Mouse (Mus musculus) CH12.LX (cell line): ENCODE measurements around the gene Zfyve9. TPM values are rescaled to one million over a fixed set of nuclear protein-coding genes. Genes with fewer than 3 reads are reported as not detected.

Experiments used
- DNase-seq: peaks from one replicate; pipeline ENCODE4 v3.0.0-alpha.2; 2013; ENCODE audit errors: extremely low read depth
- H3K27ac ChIP-seq: 2 replicates; pipeline ENCODE4 v1.5.1; 2012; ENCODE audit warnings: low read depth, mild to moderate bottlenecking, control low read depth, moderate library complexity; ENCODE audit not compliant: insufficient read depth
- H3K27me3 ChIP-seq: replicated peaks from 2 replicates; pipeline ENCODE3; 2012; ENCODE audit warnings: inconsistent platforms
- H3K36me3 ChIP-seq, 2 experiments: replicated peaks in 1 of 2; 2 replicates each; pipeline versions ENCODE3 to v1.6.1; 2012; ENCODE audit warnings: inconsistent platforms in 1 of 2, low read length in 1 of 2, mild to moderate bottlenecking in 1 of 2, mixed read lengths in 1 of 2, moderate library complexity in 1 of 2; ENCODE audit not compliant: control insufficient read depth in 1 of 2, insufficient read depth in 1 of 2
- H3K4me1 ChIP-seq, 2 experiments: 2 replicates each; pipeline ENCODE4 v1.6.1; 2012; ENCODE audit warnings: inconsistent platforms in 1 of 2, moderate library complexity in 1 of 2; ENCODE audit not compliant: insufficient read depth in 2 of 2, control insufficient read depth in 1 of 2
- H3K4me2 ChIP-seq: 2 replicates; pipeline ENCODE4 v1.6.1; 2012; ENCODE audit warnings: low read depth, mild to moderate bottlenecking, control low read depth; ENCODE audit not compliant: poor library complexity, insufficient read depth, severe bottlenecking
- H3K4me3 ChIP-seq, 3 experiments: fragments of 150-350 bp in 1 of 3; sonication (generic) in 1 of 3; replicated peaks in 1 of 3; 2 replicates each; pipeline versions ENCODE3 to v1.5.1; 2011 to 2012; ENCODE audit warnings: low read depth in 2 of 3, low read length in 2 of 3, mild to moderate bottlenecking in 2 of 3, moderate library complexity in 2 of 3, control low read depth in 1 of 3, improper control_type of control experiment in 1 of 3, inconsistent platforms in 1 of 3, mixed read lengths in 1 of 3; ENCODE audit not compliant: poor library complexity in 1 of 3
- H3K79me2 ChIP-seq: replicated peaks from 2 replicates; pipeline ENCODE4 v1.6.1; 2012; ENCODE audit warnings: mild to moderate bottlenecking, moderate library complexity; ENCODE audit not compliant: control insufficient read depth, poor library complexity, insufficient read depth, severe bottlenecking; ENCODE audit errors: extremely low read depth
- H3K9ac ChIP-seq: 2 replicates; pipeline ENCODE4 v1.6.1; 2012; ENCODE audit warnings: low read depth, mild to moderate bottlenecking, control low read depth, moderate library complexity; ENCODE audit not compliant: insufficient read depth
- H3K9me3 ChIP-seq: replicated peaks from 2 replicates; pipeline ENCODE3; 2012; ENCODE audit warnings: low read length, inconsistent platforms, mixed read lengths
- BHLHE40 ChIP-seq: IDR thresholded peaks from 2 replicates; pipeline ENCODE4 v1.6.1; 2011; ENCODE audit warnings: mild to moderate bottlenecking, low read depth, low read length, improper control_type of control experiment
- CHD1 ChIP-seq: IDR thresholded peaks from 2 replicates; pipeline ENCODE4 v1.6.1; 2012; ENCODE audit warnings: low read depth, low read length, improper control_type of control experiment, inconsistent platforms
- CHD2 ChIP-seq: IDR thresholded peaks from 2 replicates; pipeline ENCODE4 v1.6.1; 2011; ENCODE audit warnings: low read length, improper control_type of control experiment
- CTCF ChIP-seq, 2 experiments: IDR thresholded peaks in 1 of 2; conservative IDR thresholded peaks in 1 of 2; 2 replicates each; pipeline ENCODE4 v1.5.1; 2011 to 2012; ENCODE audit warnings: low read depth in 2 of 2, low read length in 2 of 2, improper control_type of control experiment in 1 of 2, inconsistent platforms in 1 of 2, mild to moderate bottlenecking in 1 of 2, moderate library complexity in 1 of 2
- E2F4 ChIP-seq: IDR thresholded peaks from 2 replicates; pipeline ENCODE4 v1.6.1; 2011; ENCODE audit warnings: low read depth, low read length, improper control_type of control experiment; ENCODE audit not compliant: insufficient replicate concordance
- ELF1 ChIP-seq: IDR thresholded peaks from 2 replicates; pipeline ENCODE4 v1.6.1; 2014; ENCODE audit warnings: low read depth, mild to moderate bottlenecking, inconsistent platforms, low read length, improper control_type of control experiment
- EP300 ChIP-seq: IDR thresholded peaks from 2 replicates; pipeline ENCODE4 v1.6.1; 2011; ENCODE audit warnings: low read length, improper control_type of control experiment
- ETS1 ChIP-seq: conservative IDR thresholded peaks from 2 replicates; pipeline ENCODE4 v1.6.1; 2012; ENCODE audit warnings: low read depth, mild to moderate bottlenecking, inconsistent platforms, low read length, improper control_type of control experiment, moderate library complexity
- GABPA ChIP-seq: IDR thresholded peaks from 2 replicates; pipeline ENCODE4 v1.6.1; 2012; ENCODE audit warnings: low read depth, low read length, improper control_type of control experiment, inconsistent platforms; ENCODE audit not compliant: insufficient replicate concordance
- HCFC1 ChIP-seq: IDR thresholded peaks from 2 replicates; pipeline ENCODE4 v1.6.1; 2012; ENCODE audit warnings: low read depth, mild to moderate bottlenecking, inconsistent platforms, low read length, improper control_type of control experiment
- IRF4 ChIP-seq: IDR thresholded peaks from 2 replicates; pipeline ENCODE4 v1.6.1; 2014; ENCODE audit warnings: low read depth, mild to moderate bottlenecking, inconsistent platforms, low read length, improper control_type of control experiment
- JUND ChIP-seq: conservative IDR thresholded peaks from 2 replicates; pipeline ENCODE4 v1.6.1; 2011; ENCODE audit warnings: low read depth, low read length, improper control_type of control experiment
- MAX ChIP-seq: IDR thresholded peaks from 2 replicates; pipeline ENCODE4 v1.6.1; 2011; ENCODE audit warnings: low read length, improper control_type of control experiment
- MAZ ChIP-seq: IDR thresholded peaks from 2 replicates; pipeline ENCODE4 v1.6.1; 2012; ENCODE audit warnings: low read depth, mild to moderate bottlenecking, inconsistent platforms, low read length, improper control_type of control experiment, moderate library complexity
- MEF2A ChIP-seq: IDR thresholded peaks from 2 replicates; pipeline ENCODE4 v1.6.1; 2014; ENCODE audit warnings: low read depth, mild to moderate bottlenecking, inconsistent platforms, low read length, improper control_type of control experiment, borderline replicate concordance
- MXI1 ChIP-seq: IDR thresholded peaks from 2 replicates; pipeline ENCODE4 v1.6.1; 2011; ENCODE audit warnings: mild to moderate bottlenecking, low read depth, low read length, improper control_type of control experiment
- MYC ChIP-seq: IDR thresholded peaks from 2 replicates; pipeline ENCODE4 v1.6.1; 2011; ENCODE audit warnings: low read depth, mild to moderate bottlenecking, improper control_type of control experiment, low read length
- NELFE ChIP-seq: IDR thresholded peaks from 2 replicates; pipeline ENCODE4 v1.6.1; 2011; ENCODE audit warnings: low read depth, low read length, improper control_type of control experiment
- NRF1 ChIP-seq: IDR thresholded peaks from 2 replicates; pipeline ENCODE4 v1.6.1; 2014; ENCODE audit warnings: low read depth, mild to moderate bottlenecking, inconsistent platforms, low read length, improper control_type of control experiment, moderate library complexity
- PAX5 ChIP-seq: IDR thresholded peaks from 2 replicates; pipeline ENCODE4 v1.6.1; 2012; ENCODE audit warnings: low read length, inconsistent platforms, mixed read lengths
- POLR2A ChIP-seq: IDR thresholded peaks from 2 replicates; pipeline ENCODE4 v1.6.1; 2011; ENCODE audit warnings: low read depth, mild to moderate bottlenecking, improper control_type of control experiment, low read length
- POLR2AphosphoS2 ChIP-seq: IDR thresholded peaks from 2 replicates; pipeline ENCODE4 v1.6.1; 2011; ENCODE audit warnings: low read depth, low read length, improper control_type of control experiment
- RAD21 ChIP-seq: IDR thresholded peaks from 2 replicates; pipeline ENCODE4 v1.6.1; 2011; ENCODE audit warnings: low read depth, mild to moderate bottlenecking, low read length, improper control_type of control experiment, moderate library complexity
- RCOR1 ChIP-seq: conservative IDR thresholded peaks from 2 replicates; pipeline ENCODE4 v1.6.1; 2012; ENCODE audit warnings: low read depth, mild to moderate bottlenecking, inconsistent platforms, low read length, improper control_type of control experiment
- SIN3A ChIP-seq: IDR thresholded peaks from 2 replicates; pipeline ENCODE4 v1.6.1; 2012; ENCODE audit warnings: low read length, improper control_type of control experiment, inconsistent platforms
- TCF12 ChIP-seq: IDR thresholded peaks from 2 replicates; pipeline ENCODE4 v1.6.1; 2014; ENCODE audit warnings: low read depth, mild to moderate bottlenecking, inconsistent platforms, low read length, improper control_type of control experiment
- UBTF ChIP-seq: IDR thresholded peaks from 2 replicates; pipeline ENCODE4 v1.6.1; 2012; ENCODE audit warnings: low read depth, mild to moderate bottlenecking, inconsistent platforms, low read length, improper control_type of control experiment, moderate library complexity
- USF2 ChIP-seq: conservative IDR thresholded peaks from 2 replicates; pipeline ENCODE4 v1.6.1; 2011; ENCODE audit warnings: low read depth, low read length, improper control_type of control experiment
- ZC3H11A ChIP-seq: IDR thresholded peaks from 2 replicates; pipeline ENCODE4 v1.6.1; 2012; ENCODE audit warnings: low read depth, mild to moderate bottlenecking, inconsistent platforms, low read length, improper control_type of control experiment
- ZKSCAN1 ChIP-seq: IDR thresholded peaks from 2 replicates; pipeline ENCODE4 v1.6.1; 2012; ENCODE audit warnings: low read depth, inconsistent platforms, low read length, improper control_type of control experiment, borderline replicate concordance
- ZMIZ1 ChIP-seq: IDR thresholded peaks from 2 replicates; pipeline ENCODE4 v1.6.1; 2012; ENCODE audit warnings: low read depth, mild to moderate bottlenecking, inconsistent platforms, low read length, improper control_type of control experiment
- dilution Hi-C: fragments of 300-500 bp; cut with MboI; formaldehyde crosslinking; loops from 2 replicates; pipeline ENCODE4 v1.14.3; 2020; ENCODE audit warnings: low sequenced_read_pairs; ENCODE audit not compliant: extremely low pct_unique_long_range_greater_than_20kb, extremely low pct_ligation_motif_present
- in situ Hi-C: fragments of 300-500 bp; cut with MboI; formaldehyde crosslinking; loops from 3 replicates; pipeline ENCODE4 v1.14.3; 2019; ENCODE audit warnings: low sequenced_read_pairs, low pct_ligation_motif_present, low pct_unique_long_range_greater_than_20kb, mixed read lengths
- polyA plus RNA-seq: library from polyadenylated mRNA; unstranded; fragments of >175 nt; gene quantifications from 2 replicates; pipeline ENCODE4 v1.2.1, GENCODE M21; 2012; ENCODE audit warnings: low read depth; ENCODE audit not compliant: insufficient read length
- total RNA-seq, 2 experiments: library from RNA; depleted of rRNA; stranded (reverse); fragments of 300-350 nt in 1 of 2; fragments of >200 nt in 1 of 2; gene quantifications; 2 replicates each; pipeline ENCODE4 v1.2.3; 2012 to 2014

Gene Zfyve9
- total and polyA plus RNA-seq, 3 experiments = 0.83 to 2.8 (median 1.6) TPM

GRCm38 (mm10) chr4:108826096-108826495 lies 45.5 kb upstream of the Zfyve9 start:
- in situ Hi-C loops (no loop called here), dilution Hi-C loops (no loop called here)
- peak overlapping the region; percentile 24; the same call in 1 of the 2 replicates for H3K9ac ChIP-seq
- peaks cover 7% of the 10 kb centered on the region for H3K79me2 ChIP-seq
- peak overlapping the region; percentile 87 for H3K27ac ChIP-seq
- H3K27me3 ChIP-seq = no peaks in the 10 kb centered on the region
- peak overlapping the region; percentile 22; the same call in 1 of the 2 replicates for H3K4me2 ChIP-seq
- H3K4me1 ChIP-seq = peaks cover 8 to 41% of the 10 kb centered on the region in 2 experiments
- TF ChIP-seq UBTF = no peak
- no peak for TF ChIP-seq GABPA
- TF ChIP-seq BHLHE40 = no peak
- no peak for TF ChIP-seq CHD2
- TF ChIP-seq IRF4 = no peak
- no peak for TF ChIP-seq E2F4
- no peak for TF ChIP-seq ETS1
- no peak for TF ChIP-seq POLR2A
- no peak for TF ChIP-seq SIN3A
- TF ChIP-seq JUND = no peak
- no peak for TF ChIP-seq ZC3H11A
- TF ChIP-seq POLR2AphosphoS2 = no peak
- H3K4me3 ChIP-seq = no peak overlapping the region
- H3K9me3 ChIP-seq = no peaks in the 10 kb centered on the region
- DNase-seq = no peak
- peaks cover 38 to 59% of the 10 kb centered on the region in 2 experiments for H3K36me3 ChIP-seq

DNA sequence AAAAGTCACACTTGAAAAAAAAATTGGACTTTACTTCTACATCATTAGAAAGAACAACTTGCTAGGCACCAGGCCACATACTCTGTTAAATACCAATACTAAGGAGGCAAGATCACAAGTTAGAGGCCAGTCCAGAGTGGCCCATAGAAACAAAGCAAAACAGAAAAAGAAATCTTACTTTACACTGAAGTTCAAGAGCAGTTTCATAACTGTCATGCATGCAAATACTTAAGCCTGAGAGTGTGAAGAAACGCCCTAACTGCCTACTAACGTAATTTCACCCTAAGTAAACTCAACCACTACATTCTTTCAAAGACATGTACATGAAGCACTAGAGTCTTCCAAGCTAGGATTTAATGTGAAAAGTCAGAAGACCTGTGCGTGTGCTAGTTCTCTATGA lies 45.1 kb upstream of the Zfyve9 start:
- Histone ChIP-seq H3K4me2 (peak overlapping the region; percentile 78), H3K9ac (peak overlapping the region; percentile 24; the same call in 1 of the 2 replicates), H3K27ac (peak overlapping the region; percentile 87), H3K9me3 (no peaks in the 10 kb centered on the region), H3K36me3 (peaks cover 39 to 63% of the 10 kb centered on the region in 2 experiments), H3K79me2 (peaks cover 5% of the 10 kb centered on the region), H3K4me3 (no peak overlapping the region), H3K27me3 (no peaks in the 10 kb centered on the region), H3K4me1 (peaks cover 8 to 38% of the 10 kb centered on the region in 2 experiments)
- in situ Hi-C loops (no loop called here), dilution Hi-C loops (no loop called here)
- peak; percentile 45 for DNase-seq
- TF ChIP-seq USF2 (no peak), IRF4 (peak; percentile 75), CHD1 (peak; percentile 63; the same call in 1 of the 2 replicates), EP300 (peak; percentile 36; the same call in 1 of the 2 replicates), UBTF (no peak), ELF1 (no peak), RCOR1 (no peak), CHD2 (no peak), PAX5 (no peak), RAD21 (no peak), POLR2AphosphoS2 (no peak), MXI1 (peak; percentile 53; the same call in 1 of the 2 replicates), SIN3A (peak; percentile 67; the same call in 1 of the 2 replicates), MYC (no peak), ZC3H11A (no peak), CTCF (conservative IDR thresholded peaks at IDR 0.05 in 1 of 2, IDR thresholded peaks at IDR 0.05 in 1 of 2; ENCODE audit: low read depth in 2 of 2, low read length in 2 of 2) (no peak), MEF2A (peak; percentile 46; the same call in 1 of the 2 replicates), HCFC1 (no peak), BHLHE40 (no peak), TCF12 (0 out of 2 replicates have a peak, but pooled peaks have one; percentile 20), ZKSCAN1 (no peak), NRF1 (no peak), NELFE (no peak), JUND (0 out of 2 replicates have a peak, but pooled peaks have one; percentile 20), E2F4 (no peak), ETS1 (peak; percentile 14; the same call in 1 of the 2 replicates), MAZ (no peak), ZMIZ1 (no peak), MAX (no peak), POLR2A (no peak)
